Mouse (Mus musculus): ENCODE results near the gene 2810459M11Rik. TPM values are rescaled to one million over a fixed set of nuclear protein-coding genes. Genes with fewer than 3 reads are reported as not detected.

2810459M11Rik gene
- total RNA-seq (2015; ENCODE audit: low replicate concordance) (not detected in 2 replicates), total RNA-seq (2017; ENCODE audit: low replicate concordance) (not detected in 2 replicates)

GRCm38 (mm10) chr1:86045848-86046805, at the start of gene 2810459M11Rik:
TSS of gene 2810459M11Rik (plus strand) at chr1:86045863.
- ATAC-seq (replicated peaks; ENCODE audit: low FRiP score, poor library complexity, severe bottlenecking), result no peak

- no peak for ATAC-seq (replicated peaks; ENCODE audit: low FRiP score, poor library complexity, severe bottlenecking)
Observed at GRCm38 (mm10) chr1:85997221-85997620, 48.4 kb upstream of the 2810459M11Rik start.

- no peak for ATAC-seq (replicated peaks; ENCODE audit: low FRiP score, poor library complexity, severe bottlenecking)
Observed at GRCm38 (mm10) chr1:85998012-85998411, 47.7 kb upstream of the 2810459M11Rik start.

- ATAC-seq (replicated peaks; ENCODE audit: low FRiP score, poor library complexity, severe bottlenecking), result no peak
Observed at GRCm38 (mm10) chr1:85999853-86000570, 45.7 kb upstream of the 2810459M11Rik start.

- no peak for ATAC-seq (replicated peaks; ENCODE audit: low FRiP score, poor library complexity, severe bottlenecking)
Observed at GRCm38 (mm10) chr1:86005540-86005939, 40.1 kb upstream of the 2810459M11Rik start.

GRCm38 (mm10) chr1:86006040-86006439, 39.6 kb upstream of the 2810459M11Rik start:
- ATAC-seq (replicated peaks; ENCODE audit: low FRiP score, poor library complexity, severe bottlenecking), result no peak

- no peak for ATAC-seq (replicated peaks; ENCODE audit: low FRiP score, poor library complexity, severe bottlenecking)
Observed at GRCm38 (mm10) chr1:86007778-86008177, 37.9 kb upstream of the 2810459M11Rik start.

GRCm38 (mm10) chr1:86015758-86016157, 29.9 kb upstream of the 2810459M11Rik start:
- peak; percentile 79 for ATAC-seq (replicated peaks; ENCODE audit: low FRiP score, poor library complexity, severe bottlenecking)

GRCm38 (mm10) chr1:86016516-86016915, 29.1 kb upstream of the 2810459M11Rik start, which contains the start of gene Spata3:
TSS of gene Spata3 (plus strand) at chr1:86016816.
- ATAC-seq (replicated peaks; ENCODE audit: low FRiP score, poor library complexity, severe bottlenecking), result no peak

GRCm38 (mm10) chr1:86018235-86019055, 27.2 kb upstream of the 2810459M11Rik start:
- ATAC-seq (replicated peaks; ENCODE audit: low FRiP score, poor library complexity, severe bottlenecking), result no peak

GRCm38 (mm10) chr1:86021365-86021989, 24.2 kb upstream of the 2810459M11Rik start:
- ATAC-seq (replicated peaks; ENCODE audit: low FRiP score, poor library complexity, severe bottlenecking), result no peak

- ATAC-seq (replicated peaks; ENCODE audit: low FRiP score, poor library complexity, severe bottlenecking), result no peak
Observed at GRCm38 (mm10) chr1:86032273-86032987, 13.2 kb upstream of the 2810459M11Rik start.

GRCm38 (mm10) chr1:86038191-86038951, 7.3 kb upstream of the 2810459M11Rik start:
- peak; percentile 74 for ATAC-seq (replicated peaks; ENCODE audit: low FRiP score, poor library complexity, severe bottlenecking)

GRCm38 (mm10) chr1:86040131-86040530, 5.5 kb upstream of the 2810459M11Rik start:
- no peak for ATAC-seq (replicated peaks; ENCODE audit: low FRiP score, poor library complexity, severe bottlenecking)

- ATAC-seq (replicated peaks; ENCODE audit: low FRiP score, poor library complexity, severe bottlenecking), result no peak
Observed at GRCm38 (mm10) chr1:86040817-86041216, 4.8 kb upstream of the 2810459M11Rik start.

- no peak for ATAC-seq (replicated peaks; ENCODE audit: low FRiP score, poor library complexity, severe bottlenecking)
Observed at GRCm38 (mm10) chr1:86045056-86045455, 607 bp upstream of the 2810459M11Rik start.

- no peak for ATAC-seq (replicated peaks; ENCODE audit: low FRiP score, poor library complexity, severe bottlenecking)
Observed at GRCm38 (mm10) chr1:86046833-86047563, 1.3 kb downstream of the 2810459M11Rik start.
